In genomic region chr4:34615303-34615702, GRCm38 (mm10) we compare ENCODE assay signal across 7 mouse cellular contexts. TPM values are rescaled to one million over a fixed set of nuclear protein-coding genes. Genes with fewer than 3 reads are reported as not detected.
DNase-seq lines count a peak whose midpoint lies in the region; ATAC-seq lines count a peak whose summit lies in the region.

No protein-coding gene starts in this region.

- H3K27me3 ChIP-seq in heart, embryonic 15.5 days, result no peaks in the 10 kb centered on the region
- H3K27me3 ChIP-seq in megakaryocyte, embryonic 14.5 days (replicated peaks), result no peaks in the 10 kb centered on the region
- no peaks in the 10 kb centered on the region for H3K27me3 ChIP-seq in stomach, embryonic 16.5 days (ENCODE audit: control insufficient read depth, insufficient read depth, low read length)

- H3K4me1 ChIP-seq in heart, embryonic 15.5 days (replicated peaks), result peaks cover 23% of the 10 kb centered on the region
- peaks cover 34% of the 10 kb centered on the region for H3K4me1 ChIP-seq in megakaryocyte, embryonic 14.5 days
- peaks cover 20% of the 10 kb centered on the region for H3K4me1 ChIP-seq in stomach, embryonic 16.5 days (ENCODE audit: control insufficient read depth, insufficient read depth, low read length)

- H3K4me3 ChIP-seq in heart, embryonic 15.5 days, result peak overlapping the region; percentile 87
- peak overlapping the region; percentile 99 for H3K4me3 ChIP-seq in megakaryocyte, embryonic 14.5 days (replicated peaks)
- H3K4me3 ChIP-seq in stomach, embryonic 16.5 days (replicated peaks; ENCODE audit: low read length), result peak overlapping the region; percentile 78

- peak; percentile 42 for DNase-seq in A20 (ENCODE audit: low read depth, low spot score)
- peak; percentile 36 for DNase-seq in CD4-positive helper T cell, adult 2 months (ENCODE audit: low read depth, low spot score)
- DNase-seq in cerebellum, adult 8-10 months, result peak; percentile 26
- DNase-seq in kidney, postnatal 4 days, result peak; percentile 10 to 35

- H3K9me3 ChIP-seq in heart, embryonic 15.5 days (replicated peaks), result no peaks in the 10 kb centered on the region
- no peaks in the 10 kb centered on the region for H3K9me3 ChIP-seq in megakaryocyte, embryonic 14.5 days
- no peaks in the 10 kb centered on the region for H3K9me3 ChIP-seq in stomach, embryonic 16.5 days (replicated peaks; ENCODE audit: control insufficient read depth, low read length)

- no peak for ATAC-seq in heart, embryonic 15.5 days (replicated peaks; ENCODE audit: insufficient number of reproducible peaks, insufficient read depth, low FRiP score, low read depth)
- ATAC-seq in stomach, embryonic 16.5 days (ENCODE audit: insufficient read depth, low FRiP score), result no peak

- peak overlapping the region; percentile 79 for H3K4me2 ChIP-seq in heart, embryonic 15.5 days
- H3K4me2 ChIP-seq in stomach, embryonic 16.5 days (ENCODE audit: low read depth, low read length), result peak overlapping the region; percentile 92

- H3K9ac ChIP-seq in heart, embryonic 15.5 days, result peak overlapping the region; percentile 97
- H3K9ac ChIP-seq in stomach, embryonic 16.5 days (ENCODE audit: low read length), result peak overlapping the region; percentile 87

- H3K27ac ChIP-seq in heart, embryonic 15.5 days, result peak overlapping the region; percentile 89
- H3K27ac ChIP-seq in stomach, embryonic 16.5 days (ENCODE audit: low read length), result peak overlapping the region; percentile 56; the same call in 1 of the 2 replicates

- WGBS in heart, embryonic 15.5 days, result 1% methylated on average over 13 of the region's 13 CpGs
- 2% methylated on average over 13 of the region's 13 CpGs for WGBS in stomach, embryonic 16.5 days

- H3K36me3 ChIP-seq in heart, embryonic 15.5 days, result no peaks in the 10 kb centered on the region
- H3K36me3 ChIP-seq in megakaryocyte, embryonic 14.5 days (replicated peaks; ENCODE audit: low read length), result peaks cover 39% of the 10 kb centered on the region
- no peaks in the 10 kb centered on the region for H3K36me3 ChIP-seq in stomach, embryonic 16.5 days (ENCODE audit: control insufficient read depth, insufficient read depth, low read length)

RNA-seq across cellular contexts. Expression of gene Rars2, which starts 0.5 kb away (rescaled TPM):
- 45.4 and 49.0 TPM in 2 replicates for polyA plus RNA-seq in heart, embryonic 15.5 days (2015; fragmentation: Nextera tagmentation; extraction: Ambion mirVana)
- 2.0 and 17.6 TPM in 2 replicates for polyA plus RNA-seq in megakaryocyte, embryonic 14.5 days (2012; ENCODE audit: insufficient read depth, low replicate concordance)
- polyA plus RNA-seq in stomach, embryonic 16.5 days (2015; fragmentation: Nextera tagmentation; extraction: Ambion mirVana), result 68.2 and 68.8 TPM in 2 replicates

RNA-seq across cellular contexts. Expression of gene Orc3, which starts 0.6 kb away (rescaled TPM):
- 58.0 and 63.8 TPM in 2 replicates for polyA plus RNA-seq in heart, embryonic 15.5 days (2015; fragmentation: Nextera tagmentation; extraction: Ambion mirVana)
- polyA plus RNA-seq in megakaryocyte, embryonic 14.5 days (2012; ENCODE audit: insufficient read depth, low replicate concordance), result 1.9 TPM in 1 of 2 replicates, not detected in the other
- polyA plus RNA-seq in stomach, embryonic 16.5 days (2015; fragmentation: Nextera tagmentation; extraction: Ambion mirVana), result 72.2 and 77.5 TPM in 2 replicates

Comparison
In these comparisons a context has a peak if more than half of its experiments do, and no peak if none do; other contexts are left out.
1. RNA of gene Orc3, which starts 0.6 kb away (polyA plus RNA-seq): 72.2 to 77.5 TPM in stomach, embryonic 16.5 days and 58.0 to 63.8 TPM in heart, embryonic 15.5 days; 1.9 TPM in megakaryocyte, embryonic 14.5 days; every median in the first group is over 10 times any median in the second.
2. Peak in every context shown above with its lines, with median percentiles within 50 percentile points of each other: DNase-seq and H3K4me3 ChIP-seq.